Mouse (Mus musculus) embryonic facial prominence, embryonic 11.5 days (tissue): ENCODE measurements at regions not wholly inside any gene's neighbourhood (a gene's known extent, or its start where the extent isn't known, plus 50 kb on each side); places are given as distances from the start of the nearest gene placed in this dataset.

Experiments used
- ATAC-seq: fragments of 200-750 bp; cut with Nextera tagmentation; replicated peaks from 2 replicates; pipeline ENCODE4 v1.8.0; 2017; ENCODE audit warnings: low read depth; ENCODE audit not compliant: insufficient number of reproducible peaks, low FRiP score, low TSS enrichment
- DNase-seq: peaks from one replicate; pipeline ENCODE4 v3.0.0-alpha.2; 2015; ENCODE audit warnings: low spot score
- H3K27ac ChIP-seq: fragments of 300-500 bp; sonication (generic); replicated peaks from 2 replicates; pipeline ENCODE4 v1.5.1; 2014; ENCODE audit warnings: mild to moderate bottlenecking, low read depth, low read length, control low read depth
- H3K27me3 ChIP-seq: fragments of 300-500 bp; sonication (generic); 2 replicates; pipeline ENCODE4 v1.6.1; 2014; ENCODE audit warnings: mild to moderate bottlenecking, low read length, moderate library complexity, mixed read lengths; ENCODE audit not compliant: control insufficient read depth, insufficient read depth
- H3K36me3 ChIP-seq: fragments of 300-500 bp; sonication (generic); replicated peaks from 2 replicates; pipeline ENCODE4 v1.6.1; 2014; ENCODE audit warnings: low read depth, mild to moderate bottlenecking, low read length, moderate library complexity, mixed read lengths; ENCODE audit not compliant: control insufficient read depth, insufficient read depth
- H3K4me1 ChIP-seq: fragments of 300-500 bp; sonication (generic); 2 replicates; pipeline ENCODE4 v1.6.1; 2014; ENCODE audit warnings: low read length, mixed read lengths; ENCODE audit not compliant: control insufficient read depth, insufficient read depth
- H3K4me2 ChIP-seq: fragments of 300-500 bp; sonication (generic); 2 replicates; pipeline ENCODE4 v1.6.1; 2014; ENCODE audit warnings: low read depth, mild to moderate bottlenecking, control low read depth, low read length, moderate library complexity
- H3K4me3 ChIP-seq: fragments of 300-500 bp; sonication (generic); 2 replicates; pipeline ENCODE4 v1.5.1; 2014; ENCODE audit warnings: low read depth, low read length, control low read depth
- H3K9ac ChIP-seq: fragments of 300-500 bp; sonication (generic); replicated peaks from 2 replicates; pipeline ENCODE4 v1.6.1; 2014; ENCODE audit warnings: mild to moderate bottlenecking, control low read depth, low read length
- H3K9me3 ChIP-seq: fragments of 300-500 bp; sonication (generic); replicated peaks from 2 replicates; pipeline ENCODE4 v1.6.1; 2016; ENCODE audit warnings: mild to moderate bottlenecking, low read length, inconsistent platforms, mixed read lengths; ENCODE audit not compliant: control insufficient read depth
- WGBS: fragments of 180-500 bp; shearing (Covaris S2); extraction: QIAGEN DNeasy Blood & Tissue Kit; methylation state at CpG from one replicate; pipeline ENCODE4 v1.1.7; 2014; 5-methylcytosine and 5-hydroxymethylcytosine counted together

- Histone ChIP-seq H3K27ac (no peak overlapping the region), H3K36me3 (no peaks in the 10 kb centered on the region), H3K4me2 (no peak overlapping the region), H3K4me1 (no peaks in the 10 kb centered on the region), H3K4me3 (no peak overlapping the region), H3K27me3 (no peaks in the 10 kb centered on the region), H3K9me3 (no peaks in the 10 kb centered on the region), H3K9ac (no peak overlapping the region)
- ATAC-seq (no peak), DNase-seq (no peak)
- WGBS, result 64% methylated on average over 10 of the region's 10 CpGs
These were observed 61.1 kb upstream of the Cers6 start for GRCm38 (mm10) chr2:68799993-68800740.

DNA sequence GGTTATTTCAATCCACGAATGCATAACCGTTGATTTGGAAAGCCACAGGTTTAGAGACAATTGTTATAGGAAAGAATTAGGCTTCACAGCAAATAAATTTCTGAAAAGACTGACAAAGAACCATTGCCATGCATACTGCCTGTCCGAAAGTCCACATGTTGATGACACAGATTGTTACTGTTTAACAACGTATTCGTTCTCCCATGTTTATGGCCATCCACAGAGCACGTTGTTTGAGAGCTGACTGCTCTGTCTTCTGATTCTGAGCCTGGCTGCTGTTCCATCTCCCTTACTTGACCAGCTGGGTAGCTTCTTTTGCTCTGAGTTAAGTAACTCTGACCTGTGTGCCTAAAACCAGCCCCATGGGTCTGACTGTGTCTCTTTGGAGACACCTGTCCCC is 57.1 kb upstream of the Cers6 start:
- 93% methylated on average over 6 of the region's 6 CpGs for WGBS
- no peak for ATAC-seq

DNA sequence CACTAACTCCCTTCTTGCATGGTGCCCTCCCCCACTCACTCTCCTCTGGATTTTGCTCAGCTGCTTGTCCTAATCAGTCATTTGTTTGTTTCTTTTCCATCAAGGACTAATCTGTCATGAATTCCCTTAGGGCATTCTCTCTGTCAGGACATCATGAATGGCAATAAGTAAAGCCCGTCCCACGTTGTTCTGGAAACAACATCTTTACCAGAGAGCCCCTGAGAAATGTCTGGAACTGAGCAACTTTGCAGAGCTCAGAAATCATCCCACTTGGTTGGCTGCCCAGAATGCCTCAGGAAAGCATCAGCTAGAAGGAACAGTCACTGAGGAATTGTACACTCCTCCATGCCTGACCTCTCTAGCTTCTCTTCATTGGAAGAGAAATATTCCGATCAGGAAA is 55.4 kb upstream of the Cers6 start:
- H3K9ac ChIP-seq, result no peak overlapping the region
- H3K9me3 ChIP-seq, result no peaks in the 10 kb centered on the region
- no peak overlapping the region for H3K4me2 ChIP-seq
- WGBS, result 22% methylated on average over 3 of the region's 3 CpGs
- no peak for ATAC-seq
- no peak overlapping the region for H3K27ac ChIP-seq
- H3K4me3 ChIP-seq, result no peak overlapping the region
- DNase-seq, result peak; percentile 26
- no peaks in the 10 kb centered on the region for H3K36me3 ChIP-seq
- H3K27me3 ChIP-seq, result no peaks in the 10 kb centered on the region
- H3K4me1 ChIP-seq, result no peaks in the 10 kb centered on the region

More for the DNA sequence above, 57.1 kb upstream of the Cers6 start:
- no peak overlapping the region for H3K9ac ChIP-seq
- H3K4me1 ChIP-seq, result no peaks in the 10 kb centered on the region
- no peak overlapping the region for H3K4me2 ChIP-seq
- H3K9me3 ChIP-seq, result no peaks in the 10 kb centered on the region
- H3K27me3 ChIP-seq, result no peaks in the 10 kb centered on the region
- no peak overlapping the region for H3K27ac ChIP-seq
- no peak overlapping the region for H3K4me3 ChIP-seq
- no peak for DNase-seq
- no peaks in the 10 kb centered on the region for H3K36me3 ChIP-seq

- H3K4me1 ChIP-seq, result no peaks in the 10 kb centered on the region
- no peaks in the 10 kb centered on the region for H3K27me3 ChIP-seq
- H3K9ac ChIP-seq, result no peak overlapping the region
- no peak for DNase-seq
- no peak for ATAC-seq
- H3K4me3 ChIP-seq, result no peak overlapping the region
- H3K27ac ChIP-seq, result no peak overlapping the region
- no peak overlapping the region for H3K4me2 ChIP-seq
- no peaks in the 10 kb centered on the region for H3K9me3 ChIP-seq
- 43% methylated on average over 10 of the region's 10 CpGs for WGBS
- H3K36me3 ChIP-seq, result no peaks in the 10 kb centered on the region
These were observed 54.8 kb upstream of the Cers6 start for GRCm38 (mm10) chr2:68806311-68806895.
